Mouse (Mus musculus) heart, embryonic 14.5 days (tissue): Measurements from ENCODE around the gene Pelp1. TPM values are rescaled to one million over a fixed set of nuclear protein-coding genes. Genes with fewer than 3 reads are reported as not detected.
A peak's percentile ranks its signal among the peaks of the same experiment; 100 is the strongest.

Experiments
- ATAC-seq: fragments of 200-750 bp; cut with Nextera tagmentation; 2 replicates; pipeline ENCODE4 v1.8.0; 2017; ENCODE audit warnings: low read depth, moderate TSS enrichment; ENCODE audit not compliant: insufficient number of reproducible peaks, insufficient read depth, low FRiP score
- H3K27ac ChIP-seq, 2 experiments: fragments of 200-500 bp in 1 of 2; fragments of 300-500 bp in 1 of 2; sonication (generic) in 1 of 2; replicated peaks in 1 of 2; 2 replicates each; pipeline ENCODE4 v1.5.1; 2012 to 2014; ENCODE audit warnings: low read depth in 2 of 2, low read length in 2 of 2, control low read depth in 1 of 2, mild to moderate bottlenecking in 1 of 2, mixed read lengths in 1 of 2; ENCODE audit not compliant: control insufficient read depth in 1 of 2, insufficient read depth in 1 of 2
- H3K27me3 ChIP-seq: fragments of 300-500 bp; sonication (generic); 2 replicates; pipeline ENCODE4 v1.6.1; 2014; ENCODE audit warnings: mild to moderate bottlenecking, low read length, control low read depth; ENCODE audit not compliant: control insufficient read depth, insufficient read depth
- H3K36me3 ChIP-seq: fragments of 300-500 bp; sonication (generic); 2 replicates; pipeline ENCODE4 v1.6.1; 2014; ENCODE audit warnings: mild to moderate bottlenecking, control low read depth, low read length, mixed read lengths; ENCODE audit not compliant: control insufficient read depth, insufficient read depth
- H3K4me1 ChIP-seq, 2 experiments: fragments of 200-500 bp in 1 of 2; fragments of 300-500 bp in 1 of 2; sonication (generic) in 1 of 2; 2 replicates each; pipeline ENCODE4 v1.6.1; 2012 to 2014; ENCODE audit warnings: low read length in 2 of 2, control low read depth in 1 of 2, mixed read lengths in 1 of 2; ENCODE audit not compliant: control insufficient read depth in 2 of 2, insufficient read depth in 2 of 2
- H3K4me2 ChIP-seq: fragments of 300-500 bp; sonication (generic); 2 replicates; pipeline ENCODE4 v1.6.1; 2014; ENCODE audit warnings: mild to moderate bottlenecking, low read length
- H3K4me3 ChIP-seq, 2 experiments: fragments of 200-500 bp in 1 of 2; fragments of 300-500 bp in 1 of 2; sonication (generic) in 1 of 2; 2 replicates each; pipeline ENCODE4 v1.5.1; 2012 to 2014; ENCODE audit warnings: low read length in 2 of 2, mild to moderate bottlenecking in 2 of 2, control low read depth in 1 of 2, low read depth in 1 of 2, moderate library complexity in 1 of 2; ENCODE audit not compliant: control insufficient read depth in 1 of 2, insufficient read depth in 1 of 2
- H3K9ac ChIP-seq: fragments of 300-500 bp; sonication (generic); 2 replicates; pipeline ENCODE4 v1.6.1; 2014; ENCODE audit warnings: mild to moderate bottlenecking, low read length
- H3K9me3 ChIP-seq: fragments of 300-500 bp; sonication (generic); 2 replicates; pipeline ENCODE4 v1.6.1; 2016; ENCODE audit warnings: low read length, control low read depth; ENCODE audit not compliant: control insufficient read depth
- WGBS: fragments of 180-500 bp; shearing (Covaris S2); extraction: QIAGEN DNeasy Blood & Tissue Kit; methylation state at CpG from one replicate; pipeline ENCODE4 v1.1.7; 2014; 5-methylcytosine and 5-hydroxymethylcytosine counted together
- polyA plus RNA-seq: library from polyadenylated mRNA; unstranded; fragments of >200 nt; fragmentation: Nextera tagmentation; extraction: Ambion mirVana; gene quantifications from 2 replicates; pipeline ENCODE4 v1.2.1, GENCODE M21; 2014

Gene Pelp1
- polyA plus RNA-seq, 1 experiment from 2014 or later, result 17.8 TPM

DNA sequence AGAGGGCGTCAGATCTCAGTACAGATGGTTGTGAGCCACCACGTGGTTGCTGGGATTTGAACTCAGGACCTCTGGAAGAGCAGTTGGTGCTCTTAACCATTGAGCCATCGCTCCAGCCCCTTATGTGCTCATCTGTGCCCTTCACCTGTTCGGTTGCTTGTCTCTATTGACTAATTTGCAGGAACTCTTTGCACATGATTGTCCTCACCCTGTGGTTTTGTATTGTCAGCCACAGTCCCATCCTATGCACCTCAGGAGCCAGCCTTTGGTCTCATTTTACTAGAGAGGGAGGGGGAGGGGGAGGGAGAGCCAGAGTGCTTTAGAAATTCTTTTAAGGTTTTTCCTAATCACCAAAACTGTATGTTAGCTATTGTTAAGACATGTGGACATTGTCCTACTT is 8.4 kb upstream of the Pelp1 start:
- H3K4me3 ChIP-seq, result no peak overlapping the region
- no peak overlapping the region for H3K27ac ChIP-seq
- H3K9me3 ChIP-seq, result no peaks in the 10 kb centered on the region
- no peak for ATAC-seq
- no peaks in the 10 kb centered on the region for H3K27me3 ChIP-seq
- no peaks in the 10 kb centered on the region for H3K4me1 ChIP-seq
- no peak overlapping the region for H3K9ac ChIP-seq
- WGBS, result 57% methylated on average over 4 of the region's 4 CpGs
- H3K36me3 ChIP-seq, result no peaks in the 10 kb centered on the region
- H3K4me2 ChIP-seq, result no peak overlapping the region

DNA sequence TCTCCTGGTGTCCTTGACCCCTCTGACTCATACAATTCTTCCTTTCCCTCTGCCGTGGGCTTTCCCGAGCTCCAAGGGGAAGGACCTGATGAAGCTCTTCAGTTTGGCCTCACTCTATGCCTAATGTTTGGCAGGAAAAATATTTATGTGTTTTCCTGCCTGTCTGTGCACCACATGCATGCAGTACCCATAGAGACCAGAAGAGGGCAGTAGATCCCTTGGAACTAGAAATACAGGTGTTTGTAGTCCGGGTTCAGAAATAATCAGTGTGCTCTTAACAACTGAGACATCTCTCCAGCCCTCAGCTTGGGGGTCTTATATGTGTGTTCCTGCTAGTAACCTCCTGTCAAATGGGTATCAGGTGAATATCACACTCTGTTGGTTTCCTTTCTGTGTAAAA is 4.1 kb upstream of the Pelp1 start:
- 6% methylated on average over 3 of the region's 3 CpGs for WGBS
- no peak for ATAC-seq
- no peaks in the 10 kb centered on the region for H3K27me3 ChIP-seq

DNA sequence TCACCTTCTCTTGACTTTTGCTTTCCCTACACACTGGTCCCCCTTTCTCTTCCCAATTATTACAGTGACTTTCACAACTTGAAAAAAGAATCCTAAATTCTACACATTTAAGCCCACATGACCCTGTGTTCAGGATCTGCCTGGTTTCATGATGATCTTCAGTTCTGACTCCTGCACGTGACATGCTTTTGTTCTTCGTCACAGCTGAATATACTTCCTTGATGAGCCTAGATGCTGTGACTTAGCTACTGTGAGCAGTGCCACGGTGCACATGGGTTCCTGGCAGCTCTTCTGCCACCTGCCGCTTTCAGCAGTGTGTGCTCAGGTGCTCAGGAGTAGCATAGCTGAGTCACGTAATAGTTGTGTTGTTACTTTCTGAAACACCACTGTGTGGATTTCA is 2.8 kb upstream of the Pelp1 start:
- Histone ChIP-seq H3K9me3 (no peaks in the 10 kb centered on the region), H3K9ac (no peak overlapping the region), H3K4me3 (no peak overlapping the region), H3K36me3 (no peaks in the 10 kb centered on the region), H3K4me2 (no peak overlapping the region), H3K27ac (no peak overlapping the region), H3K27me3 (no peaks in the 10 kb centered on the region), H3K4me1 (peaks cover 2 to 12% of the 10 kb centered on the region in 2 experiments; a peak in 3 of 4 replicates)
- 74% methylated on average over 5 of the region's 5 CpGs for WGBS
- no peak for ATAC-seq

More for the DNA sequence above, 4.1 kb upstream of the Pelp1 start:
- no peak overlapping the region for H3K27ac ChIP-seq
- peaks cover 0 to 4% of the 10 kb centered on the region in 2 experiments; a peak in 2 of 4 replicates for H3K4me1 ChIP-seq
- no peaks in the 10 kb centered on the region for H3K36me3 ChIP-seq
- H3K9me3 ChIP-seq, result no peaks in the 10 kb centered on the region
- no peak overlapping the region for H3K4me2 ChIP-seq
- no peak overlapping the region for H3K9ac ChIP-seq
- H3K4me3 ChIP-seq, result no peak overlapping the region

DNA sequence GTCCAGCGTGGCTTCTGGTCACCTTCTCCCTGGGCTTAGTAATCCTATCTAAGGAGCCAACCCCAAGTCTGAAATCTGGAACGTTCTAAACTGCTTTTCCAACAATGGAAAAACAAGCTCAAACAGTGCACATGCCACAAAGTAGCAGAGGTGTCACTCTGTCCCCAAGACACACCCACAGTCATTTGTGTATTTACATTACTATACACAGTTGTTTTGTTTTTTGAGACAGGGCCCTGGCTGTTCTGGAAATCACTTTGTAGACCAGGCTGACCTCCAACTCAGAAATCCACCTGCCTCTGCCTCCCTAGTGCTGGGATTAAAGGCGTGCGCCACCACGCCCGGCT is 439 bp upstream of the Pelp1 start:
- peaks cover 5% of the 10 kb centered on the region for H3K36me3 ChIP-seq
- H3K9ac ChIP-seq, result peak overlapping the region; percentile 99
- peak overlapping the region; percentile 83 for H3K4me2 ChIP-seq
- peaks cover 2 to 12% of the 10 kb centered on the region in 2 experiments; a peak in 3 of 4 replicates for H3K4me1 ChIP-seq
- ATAC-seq, result no peak
- 57% methylated on average over 6 of the region's 6 CpGs for WGBS
- no peaks in the 10 kb centered on the region for H3K27me3 ChIP-seq
- no peaks in the 10 kb centered on the region for H3K9me3 ChIP-seq
- peak overlapping the region; percentile 90 to 98 for H3K4me3 ChIP-seq
- H3K27ac ChIP-seq, result peak overlapping the region; percentile 2 to 65; a peak in 3 of 4 replicates

DNA sequence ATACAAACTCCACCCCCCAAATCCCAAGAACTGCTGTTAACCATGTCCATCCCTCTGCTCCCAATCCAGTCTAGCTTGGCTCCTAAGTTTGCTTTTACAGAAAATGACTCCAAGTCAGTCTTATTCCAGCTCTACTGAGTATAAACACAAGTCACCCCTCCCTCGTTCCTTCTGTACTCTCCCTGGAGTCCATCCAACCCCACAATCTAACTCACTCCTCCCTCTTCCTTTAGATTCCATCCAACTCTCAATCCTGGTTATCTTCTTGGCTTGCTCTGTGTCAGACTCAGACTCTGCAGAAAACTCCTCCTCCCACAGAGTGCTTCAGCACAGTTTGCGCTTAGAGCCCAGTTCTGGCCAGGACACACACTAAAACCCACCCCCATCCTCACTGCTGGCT is 6.2 kb downstream of the Pelp1 start:
- 55% methylated on average over 2 of the region's 2 CpGs for WGBS
- H3K4me1 ChIP-seq, result peaks cover under 1 to 19% of the 10 kb centered on the region in 2 experiments; a peak in 3 of 4 replicates
- H3K9ac ChIP-seq, result no peak overlapping the region
- H3K4me3 ChIP-seq, result no peak overlapping the region
- no peaks in the 10 kb centered on the region for H3K27me3 ChIP-seq
- H3K4me2 ChIP-seq, result no peak overlapping the region
- peak overlapping the region; percentile 30 to 65 for H3K27ac ChIP-seq
- ATAC-seq, result peak; percentile 80
- peaks cover 56% of the 10 kb centered on the region for H3K36me3 ChIP-seq
- no peaks in the 10 kb centered on the region for H3K9me3 ChIP-seq

DNA sequence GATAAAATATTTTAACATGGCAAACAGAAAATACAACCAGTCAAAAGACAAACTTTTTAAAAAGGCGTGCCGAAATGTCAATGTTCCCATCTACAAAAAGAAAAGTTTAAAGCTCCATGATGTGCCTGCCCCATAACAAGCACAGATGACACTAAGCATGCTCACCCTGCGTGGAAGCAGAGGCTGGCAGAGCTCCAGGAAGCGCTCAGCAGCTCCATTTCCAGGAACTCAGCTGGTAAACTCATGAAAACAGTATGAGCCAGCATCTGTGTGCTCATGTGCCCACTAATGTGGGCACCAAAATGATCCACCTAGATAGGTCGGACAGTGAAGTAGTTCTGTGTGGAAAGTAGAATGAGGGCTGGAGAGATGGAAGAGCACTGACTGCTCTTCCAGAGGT is 20.4 kb downstream of the Pelp1 start:
- Histone ChIP-seq H3K4me2 (no peak overlapping the region), H3K27me3 (no peaks in the 10 kb centered on the region), H3K4me3 (no peak overlapping the region), H3K9ac (no peak overlapping the region), H3K27ac (no peak overlapping the region), H3K4me1 (no peaks in the 10 kb centered on the region), H3K9me3 (no peaks in the 10 kb centered on the region), H3K36me3 (peaks cover 47% of the 10 kb centered on the region)
- no peak for ATAC-seq
- WGBS, result 75% methylated on average over 5 of the region's 5 CpGs

DNA sequence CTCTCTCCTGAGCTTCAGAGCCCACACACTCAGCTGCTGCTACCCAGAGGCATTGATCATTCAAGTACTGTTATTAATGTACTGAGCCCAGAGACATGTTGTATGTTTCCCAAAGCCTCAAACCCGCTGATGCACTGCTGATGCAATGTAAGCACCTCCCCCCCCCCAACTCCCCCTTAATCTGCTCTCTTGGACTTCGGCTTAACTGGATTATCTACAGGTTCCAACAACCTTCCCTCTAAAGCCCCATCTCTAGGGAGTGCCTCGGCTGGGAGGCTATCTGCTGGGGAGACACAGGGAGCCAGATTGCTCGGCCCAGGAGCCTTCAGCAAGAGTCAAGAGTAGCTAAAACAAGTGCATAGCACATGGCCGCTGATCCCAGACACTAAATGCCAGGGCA is 22.4 kb downstream of the Pelp1 start:
- Histone ChIP-seq H3K36me3 (peaks cover 29% of the 10 kb centered on the region), H3K9ac (no peak overlapping the region), H3K4me2 (no peak overlapping the region), H3K27me3 (no peaks in the 10 kb centered on the region), H3K4me3 (no peak overlapping the region), H3K4me1 (no peaks in the 10 kb centered on the region), H3K9me3 (no peaks in the 10 kb centered on the region), H3K27ac (no peak overlapping the region)
- no peak for ATAC-seq
- WGBS, result 72% methylated on average over 5 of the region's 5 CpGs

DNA sequence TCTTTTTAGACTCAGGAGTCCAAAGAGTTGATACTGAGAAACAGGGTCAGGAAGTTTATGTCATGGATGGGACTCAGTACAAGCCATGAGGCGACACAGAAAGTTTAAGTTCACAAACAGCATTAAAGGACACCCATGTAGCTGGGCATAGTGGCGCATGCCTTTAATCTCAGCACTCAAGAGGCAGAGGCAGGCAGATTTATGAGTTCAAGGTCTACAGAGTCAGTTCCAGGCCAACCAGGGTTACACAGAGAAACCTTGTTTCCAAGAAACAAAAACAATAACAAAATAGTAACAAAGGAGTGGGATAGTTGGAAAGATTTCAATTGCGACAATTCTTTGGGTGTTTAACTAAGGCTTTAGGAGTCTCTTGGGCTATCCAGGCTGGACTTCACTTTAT is 25.7 kb downstream of the Pelp1 start:
- H3K4me2 ChIP-seq, result no peak overlapping the region
- H3K9me3 ChIP-seq, result no peaks in the 10 kb centered on the region
- peaks cover 4% of the 10 kb centered on the region in 2 experiments; a peak in 3 of 4 replicates for H3K4me1 ChIP-seq
- H3K4me3 ChIP-seq, result no peak overlapping the region
- H3K27me3 ChIP-seq, result no peaks in the 10 kb centered on the region
- peaks cover 14% of the 10 kb centered on the region; the same call in 1 of the 2 replicates for H3K36me3 ChIP-seq
- ATAC-seq, result no peak
- 85% methylated on average over 3 of the region's 3 CpGs for WGBS
- no peak overlapping the region for H3K9ac ChIP-seq
- no peak overlapping the region for H3K27ac ChIP-seq
